Mouse (Mus musculus): ENCODE results near the gene Arsb.

DNA sequence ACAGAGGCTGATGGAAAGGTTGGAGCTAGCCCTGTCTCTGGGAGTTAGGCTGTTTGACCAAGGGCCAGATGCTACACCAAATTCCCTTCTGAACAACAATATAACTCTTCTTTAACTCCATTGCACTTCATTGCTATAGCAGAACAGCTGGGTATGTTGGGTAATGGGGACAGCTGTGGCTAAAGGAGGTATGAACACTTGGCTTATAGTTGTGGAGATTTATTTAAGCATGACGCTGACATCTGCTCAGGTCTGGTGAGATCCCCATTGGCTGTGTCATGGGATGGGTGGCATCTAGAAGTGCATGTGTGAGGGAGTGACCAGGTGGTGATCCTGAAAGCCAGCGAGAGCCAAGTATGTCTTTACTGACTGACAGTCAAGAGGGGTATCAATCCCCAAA, 116.8 kb downstream of the Arsb start:
- no peak for TF ChIP-seq POLR2A (IDR thresholded peaks at IDR 0.05; ENCODE audit: extremely low read depth, insufficient read depth, low read length)
- TF ChIP-seq CTCF (IDR thresholded peaks at IDR 0.05; ENCODE audit: low read depth, low read length): no peak
